Mouse (Mus musculus) megakaryocyte-erythroid progenitor cell, adult 5-6 weeks (primary cell): Measurements from ENCODE around the gene Map3k13. TPM values are rescaled to one million over a fixed set of nuclear protein-coding genes. Genes with fewer than 3 reads are reported as not detected.

Source experiments
- ATAC-seq: replicated peaks from 2 replicates; pipeline ENCODE4 v1.8.0; 2016; ENCODE audit warnings: mild to moderate bottlenecking, inconsistent platforms; ENCODE audit not compliant: severe bottlenecking, poor library complexity, low FRiP score, low TSS enrichment
- total RNA-seq, 2 experiments: library from RNA; stranded (forward) in 1 of 2; stranded (reverse) in 1 of 2; fragments of 200-1000, 215-1000 nt in 1 of 2; fragments of >200 nt in 1 of 2; fragmentation: Nextera tagmentation in 1 of 2; gene quantifications; 2 replicates each; pipeline ENCODE4 v1.2.3; 2014 to 2017

The Map3k13 gene
- total RNA-seq, 2 experiments from 2014 or later, result 0.14 to 1.5 TPM

- ATAC-seq, result no peak
Observed at GRCm38 (mm10) chr16:21837694-21838093, 43.5 kb downstream of the Map3k13 start.

- peak; percentile 65; the same call in 1 of the 2 replicates for ATAC-seq
Observed at GRCm38 (mm10) chr16:21845800-21846671, 51.9 kb downstream of the Map3k13 start.

- no peak for ATAC-seq
Observed at GRCm38 (mm10) chr16:21848444-21848843, 54.3 kb downstream of the Map3k13 start.

GRCm38 (mm10) chr16:21848847-21849246 lies 54.7 kb downstream of the Map3k13 start:
- no peak for ATAC-seq

GRCm38 (mm10) chr16:21852374-21852773 lies 58.2 kb downstream of the Map3k13 start:
- ATAC-seq, result no peak

GRCm38 (mm10) chr16:21853446-21853941 lies 59.3 kb downstream of the Map3k13 start:
- ATAC-seq, result no peak

- no peak for ATAC-seq
Observed at GRCm38 (mm10) chr16:21854589-21855284, 60.6 kb downstream of the Map3k13 start.

GRCm38 (mm10) chr16:21856134-21856533 lies 62.0 kb downstream of the Map3k13 start:
- ATAC-seq, result no peak

- ATAC-seq, result no peak
Observed at GRCm38 (mm10) chr16:21857126-21857644, 63.0 kb downstream of the Map3k13 start.

GRCm38 (mm10) chr16:21858163-21858562 lies 64.0 kb downstream of the Map3k13 start:
- no peak for ATAC-seq

GRCm38 (mm10) chr16:21858882-21859281 lies 64.7 kb downstream of the Map3k13 start:
- ATAC-seq, result no peak

- ATAC-seq, result no peak
Observed at GRCm38 (mm10) chr16:21862448-21862847, 68.3 kb downstream of the Map3k13 start.

- ATAC-seq, result no peak
Observed at GRCm38 (mm10) chr16:21865250-21865982, 71.3 kb downstream of the Map3k13 start.

GRCm38 (mm10) chr16:21865983-21866575 lies 71.9 kb downstream of the Map3k13 start:
- no peak for ATAC-seq

GRCm38 (mm10) chr16:21867727-21868126 lies 73.6 kb downstream of the Map3k13 start:
- ATAC-seq, result no peak

- ATAC-seq, result no peak
Observed at GRCm38 (mm10) chr16:21868651-21869050, 74.5 kb downstream of the Map3k13 start.

- no peak for ATAC-seq
Observed at GRCm38 (mm10) chr16:21869879-21870278, 75.7 kb downstream of the Map3k13 start.

- ATAC-seq, result no peak
Observed at GRCm38 (mm10) chr16:21877735-21878134, 83.6 kb downstream of the Map3k13 start.

GRCm38 (mm10) chr16:21878834-21879233 lies 84.7 kb downstream of the Map3k13 start:
- ATAC-seq, result no peak
